Mouse (Mus musculus): ENCODE measurements around the gene Stam2. TPM values are rescaled to one million over a fixed set of nuclear protein-coding genes. Genes with fewer than 3 reads are reported as not detected.

The Stam2 gene
- polyA plus RNA-seq, 1 experiment from 2014 or later = 9.9 TPM

- no peak for ATAC-seq
- H3K9ac ChIP-seq (replicated peaks) = no peak overlapping the region
- WGBS (ENCODE audit: insufficient replicate concordance) = 73% methylated on average over 6 of the region's 6 CpGs
- peaks cover 9% of the 10 kb centered on the region for H3K36me3 ChIP-seq (replicated peaks; ENCODE audit: insufficient read depth, low read length)
- TF ChIP-seq EP300 (IDR thresholded peaks at IDR 0.05; ENCODE audit: low read depth) (no peak), CTCF (IDR thresholded peaks at IDR 0.05; ENCODE audit: low read depth) (no peak)
- no peaks in the 10 kb centered on the region for H3K9me3 ChIP-seq (ENCODE audit: low read length)
- no peak overlapping the region for H3K4me3 ChIP-seq (ENCODE audit: low read depth, low read length)
- no peaks in the 10 kb centered on the region for H3K4me1 ChIP-seq (ENCODE audit: insufficient read depth)
- no peaks in the 10 kb centered on the region for H3K27me3 ChIP-seq (ENCODE audit: insufficient read depth, low read length)
- no peak for DNase-seq
- H3K4me2 ChIP-seq (ENCODE audit: low read depth, low read length) = no peak overlapping the region
- H3K27ac ChIP-seq (ENCODE audit: low read depth) = no peak overlapping the region
Observed at GRCm38 (mm10) chr2:52694604-52695003, 47.5 kb downstream of the Stam2 start.

GRCm38 (mm10) chr2:52691745-52692144 is 50.3 kb downstream of the Stam2 start:
- Histone ChIP-seq H3K9ac (replicated peaks) (no peak overlapping the region), H3K27me3 (ENCODE audit: insufficient read depth, low read length) (no peaks in the 10 kb centered on the region), H3K4me1 (ENCODE audit: insufficient read depth) (no peaks in the 10 kb centered on the region), H3K36me3 (replicated peaks; ENCODE audit: insufficient read depth, low read length) (peaks cover 6% of the 10 kb centered on the region), H3K4me2 (ENCODE audit: low read depth, low read length) (no peak overlapping the region), H3K4me3 (ENCODE audit: low read depth, low read length) (no peak overlapping the region), H3K27ac (ENCODE audit: low read depth) (no peak overlapping the region), H3K9me3 (ENCODE audit: low read length) (no peaks in the 10 kb centered on the region)
- DNase-seq = no peak
- WGBS (ENCODE audit: insufficient replicate concordance) = 75% methylated on average over 4 of the region's 4 CpGs
- ATAC-seq = no peak
- peak; percentile 46 for TF ChIP-seq CTCF (IDR thresholded peaks at IDR 0.05; ENCODE audit: low read depth)
- no peak for TF ChIP-seq EP300 (IDR thresholded peaks at IDR 0.05; ENCODE audit: low read depth)

GRCm38 (mm10) chr2:52686601-52687000 is 55.5 kb downstream of the Stam2 start:
- no peak for ATAC-seq
- DNase-seq = no peak

GRCm38 (mm10) chr2:52677589-52677988 is 64.5 kb downstream of the Stam2 start:
- Histone ChIP-seq H3K27ac (ENCODE audit: low read depth) (no peak overlapping the region), H3K36me3 (replicated peaks; ENCODE audit: insufficient read depth, low read length) (no peaks in the 10 kb centered on the region), H3K9me3 (ENCODE audit: low read length) (no peaks in the 10 kb centered on the region), H3K4me1 (ENCODE audit: insufficient read depth) (peaks cover 7% of the 10 kb centered on the region; the same call in 1 of the 2 replicates), H3K27me3 (ENCODE audit: insufficient read depth, low read length) (peaks cover 26% of the 10 kb centered on the region), H3K9ac (replicated peaks) (no peak overlapping the region), H3K4me3 (ENCODE audit: low read depth, low read length) (no peak overlapping the region), H3K4me2 (ENCODE audit: low read depth, low read length) (no peak overlapping the region)
- ATAC-seq = no peak
- WGBS (ENCODE audit: insufficient replicate concordance) = 60% methylated on average over 4 of the region's 4 CpGs
- no peak for DNase-seq
- TF ChIP-seq EP300 (IDR thresholded peaks at IDR 0.05; ENCODE audit: low read depth) (no peak), CTCF (IDR thresholded peaks at IDR 0.05; ENCODE audit: low read depth) (no peak)

More at GRCm38 (mm10) chr2:52686601-52687000, 55.5 kb downstream of the Stam2 start:
- Histone ChIP-seq H3K4me1 (ENCODE audit: insufficient read depth) (no peaks in the 10 kb centered on the region), H3K4me2 (ENCODE audit: low read depth, low read length) (no peak overlapping the region), H3K4me3 (ENCODE audit: low read depth, low read length) (no peak overlapping the region), H3K27ac (ENCODE audit: low read depth) (no peak overlapping the region), H3K36me3 (replicated peaks; ENCODE audit: insufficient read depth, low read length) (no peaks in the 10 kb centered on the region), H3K9ac (replicated peaks) (no peak overlapping the region), H3K9me3 (ENCODE audit: low read length) (no peaks in the 10 kb centered on the region), H3K27me3 (ENCODE audit: insufficient read depth, low read length) (no peaks in the 10 kb centered on the region)
- TF ChIP-seq EP300 (IDR thresholded peaks at IDR 0.05; ENCODE audit: low read depth) (no peak), CTCF (IDR thresholded peaks at IDR 0.05; ENCODE audit: low read depth) (no peak)
- WGBS (ENCODE audit: insufficient replicate concordance) = 76% methylated on average over 6 of the region's 6 CpGs

GRCm38 (mm10) chr2:52676913-52677303 is 65.2 kb downstream of the Stam2 start:
- ATAC-seq = no peak
- peaks cover 26% of the 10 kb centered on the region for H3K27me3 ChIP-seq (ENCODE audit: insufficient read depth, low read length)
- no peak overlapping the region for H3K4me3 ChIP-seq (ENCODE audit: low read depth, low read length)
- H3K4me2 ChIP-seq (ENCODE audit: low read depth, low read length) = no peak overlapping the region
- no peak for DNase-seq
- no peaks in the 10 kb centered on the region for H3K9me3 ChIP-seq (ENCODE audit: low read length)
- 16% methylated on average over 6 of the region's 6 CpGs for WGBS (ENCODE audit: insufficient replicate concordance)
- TF ChIP-seq CTCF (IDR thresholded peaks at IDR 0.05; ENCODE audit: low read depth) = no peak
- no peak for TF ChIP-seq EP300 (IDR thresholded peaks at IDR 0.05; ENCODE audit: low read depth)
- no peak overlapping the region for H3K9ac ChIP-seq (replicated peaks)
- no peaks in the 10 kb centered on the region for H3K36me3 ChIP-seq (replicated peaks; ENCODE audit: insufficient read depth, low read length)
- no peak overlapping the region for H3K27ac ChIP-seq (ENCODE audit: low read depth)
- H3K4me1 ChIP-seq (ENCODE audit: insufficient read depth) = peaks cover 7% of the 10 kb centered on the region; the same call in 1 of the 2 replicates

- Histone ChIP-seq H3K27me3 (ENCODE audit: insufficient read depth, low read length) (peaks cover 26% of the 10 kb centered on the region), H3K4me3 (ENCODE audit: low read depth, low read length) (peak within 1 kb of the TSS; percentile 60), H3K9ac (replicated peaks) (0 out of 2 replicates have a peak within 1 kb of the TSS, but pooled peaks have one; percentile 11), H3K27ac (ENCODE audit: low read depth) (no peak within 1 kb of the TSS), H3K9me3 (ENCODE audit: low read length) (no peaks in the 10 kb centered on the region), H3K36me3 (replicated peaks; ENCODE audit: insufficient read depth, low read length) (no peaks in the 10 kb centered on the region), H3K4me1 (ENCODE audit: insufficient read depth) (peaks cover 7% of the 10 kb centered on the region; the same call in 1 of the 2 replicates), H3K4me2 (ENCODE audit: low read depth, low read length) (peak within 1 kb of the TSS; percentile 84)
- 0% methylated on average over 23 of the region's 77 CpGs for WGBS (ENCODE audit: insufficient replicate concordance)
- TF ChIP-seq EP300 (IDR thresholded peaks at IDR 0.05; ENCODE audit: low read depth) (no peak), CTCF (IDR thresholded peaks at IDR 0.05; ENCODE audit: low read depth) (no peak)
- DNase-seq (peak; percentile 34), ATAC-seq (peak; percentile 41; the same call in 1 of the 2 replicates)
Observed at GRCm38 (mm10) chr2:52676023-52676912, 65.8 kb downstream of the Stam2 start, which contains the start of gene Cacnb4. Gene Cacnb4 (minus strand): TSS chr2:52676831.

All from liver, postnatal 0 days (tissue).